Mouse (Mus musculus): Measurements from ENCODE around the gene Pde4d. TPM values are rescaled to one million over a fixed set of nuclear protein-coding genes. Genes with fewer than 3 reads are reported as not detected.
A peak's percentile ranks its signal among the peaks of the same experiment; 100 is the strongest.

The Pde4d gene
- polyA plus RNA-seq, 1 experiment from 2014 or later = 8.7 TPM

DNA sequence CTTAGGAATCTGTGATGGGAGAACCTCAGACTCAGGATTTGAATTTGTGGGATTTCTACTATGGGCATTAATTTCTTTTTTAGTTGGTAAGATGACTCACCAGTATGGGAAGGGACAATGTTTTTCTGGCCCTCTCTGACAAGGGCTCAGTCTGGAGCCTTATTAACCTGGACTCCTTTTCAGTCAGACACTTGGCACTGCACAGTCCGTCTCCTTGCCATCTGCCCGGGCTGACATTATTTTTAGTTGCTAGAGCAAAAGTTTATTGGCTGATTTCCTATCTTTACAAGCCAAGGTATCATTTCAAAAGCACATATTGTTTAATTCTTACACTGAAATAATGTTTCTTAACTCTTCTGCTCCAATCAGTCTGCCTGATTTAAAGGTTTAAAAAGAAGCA, 1258.6 kb downstream of the Pde4d start:
- 89% methylated on average over 2 of the region's 2 CpGs for whole genome bisulfite sequencing
- H3K36me3 ChIP-seq (ENCODE audit: control insufficient read depth, insufficient read depth, low read length) = no peaks in the 10 kb centered on the region
- no peaks in the 10 kb centered on the region for H3K9me3 ChIP-seq (ENCODE audit: control insufficient read depth, low read length)
- DNase-seq (ENCODE audit: low spot score, missing footprints) (no peak), ATAC-seq (ENCODE audit: low FRiP score) (no peak)
- no peak overlapping the region for H3K27ac ChIP-seq (ENCODE audit: low read depth, low read length)
- no peak overlapping the region for H3K4me3 ChIP-seq (ENCODE audit: low read depth, low read length)
- no peak overlapping the region for H3K4me2 ChIP-seq
- H3K27me3 ChIP-seq (ENCODE audit: control insufficient read depth, insufficient read depth, low read length) = no peaks in the 10 kb centered on the region
- H3K9ac ChIP-seq (ENCODE audit: low read length) = no peak overlapping the region
- peaks cover 4% of the 10 kb centered on the region; the same call in 1 of the 2 replicates for H3K4me1 ChIP-seq (ENCODE audit: control insufficient read depth, insufficient read depth, low read length)

DNA sequence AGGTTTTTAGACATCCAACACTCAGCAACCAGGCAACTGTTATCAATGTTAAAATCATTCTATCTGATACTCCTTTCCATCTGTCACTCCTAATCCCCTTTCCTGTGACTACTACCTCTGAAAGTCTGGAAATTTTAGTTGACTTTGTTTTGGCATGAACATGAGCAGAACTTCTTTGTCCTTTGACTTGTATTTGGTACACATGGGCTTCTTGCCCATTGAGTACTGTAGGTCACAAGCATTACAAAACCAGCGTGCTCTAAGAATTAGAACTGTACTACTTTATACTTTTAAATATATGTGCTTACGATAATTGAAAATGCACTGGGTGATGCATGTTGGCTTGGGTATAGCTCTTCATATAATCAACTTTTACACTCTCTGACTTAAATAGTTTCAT, 1264.8 kb downstream of the Pde4d start:
- Histone ChIP-seq H3K27ac (ENCODE audit: low read depth, low read length) (no peak overlapping the region), H3K4me3 (ENCODE audit: low read depth, low read length) (no peak overlapping the region), H3K4me2 (no peak overlapping the region), H3K27me3 (ENCODE audit: control insufficient read depth, insufficient read depth, low read length) (no peaks in the 10 kb centered on the region), H3K9me3 (ENCODE audit: control insufficient read depth, low read length) (no peaks in the 10 kb centered on the region), H3K36me3 (ENCODE audit: control insufficient read depth, insufficient read depth, low read length) (no peaks in the 10 kb centered on the region), H3K9ac (ENCODE audit: low read length) (no peak overlapping the region), H3K4me1 (ENCODE audit: control insufficient read depth, insufficient read depth, low read length) (no peaks in the 10 kb centered on the region)
- DNase-seq (ENCODE audit: low spot score, missing footprints) = no peak
- WGBS = 92% methylated on average over 2 of the region's 2 CpGs
- ATAC-seq (ENCODE audit: low FRiP score) = no peak

DNA sequence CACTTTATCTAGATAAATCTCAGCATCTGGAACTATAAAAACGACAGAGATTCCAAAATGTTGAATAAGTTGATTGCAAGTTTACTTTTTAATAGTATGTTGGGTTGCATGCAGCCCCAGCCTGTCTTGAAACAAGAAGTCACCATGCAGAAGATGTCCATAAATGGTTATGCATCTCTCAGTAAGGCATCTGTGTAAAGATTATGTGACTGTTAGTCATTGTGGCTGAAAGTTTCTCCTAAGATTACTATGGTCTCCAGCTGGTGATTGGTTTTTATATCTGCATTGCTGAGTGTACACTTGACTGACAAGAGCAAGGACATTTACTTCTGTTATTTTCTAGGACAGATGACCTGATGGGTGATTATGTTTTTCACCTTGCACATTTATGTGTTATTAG, 1265.6 kb downstream of the Pde4d start:
- no peaks in the 10 kb centered on the region for H3K27me3 ChIP-seq (ENCODE audit: control insufficient read depth, insufficient read depth, low read length)
- H3K27ac ChIP-seq (ENCODE audit: low read depth, low read length) = no peak overlapping the region
- no peaks in the 10 kb centered on the region for H3K9me3 ChIP-seq (ENCODE audit: control insufficient read depth, low read length)
- WGBS = 63% methylated on average over 1 of the region's 1 CpGs
- no peaks in the 10 kb centered on the region for H3K36me3 ChIP-seq (ENCODE audit: control insufficient read depth, insufficient read depth, low read length)
- DNase-seq (ENCODE audit: low spot score, missing footprints) (no peak), ATAC-seq (ENCODE audit: low FRiP score) (no peak)
- no peaks in the 10 kb centered on the region for H3K4me1 ChIP-seq (ENCODE audit: control insufficient read depth, insufficient read depth, low read length)
- H3K4me2 ChIP-seq = no peak overlapping the region
- no peak overlapping the region for H3K9ac ChIP-seq (ENCODE audit: low read length)
- no peak overlapping the region for H3K4me3 ChIP-seq (ENCODE audit: low read depth, low read length)

DNA sequence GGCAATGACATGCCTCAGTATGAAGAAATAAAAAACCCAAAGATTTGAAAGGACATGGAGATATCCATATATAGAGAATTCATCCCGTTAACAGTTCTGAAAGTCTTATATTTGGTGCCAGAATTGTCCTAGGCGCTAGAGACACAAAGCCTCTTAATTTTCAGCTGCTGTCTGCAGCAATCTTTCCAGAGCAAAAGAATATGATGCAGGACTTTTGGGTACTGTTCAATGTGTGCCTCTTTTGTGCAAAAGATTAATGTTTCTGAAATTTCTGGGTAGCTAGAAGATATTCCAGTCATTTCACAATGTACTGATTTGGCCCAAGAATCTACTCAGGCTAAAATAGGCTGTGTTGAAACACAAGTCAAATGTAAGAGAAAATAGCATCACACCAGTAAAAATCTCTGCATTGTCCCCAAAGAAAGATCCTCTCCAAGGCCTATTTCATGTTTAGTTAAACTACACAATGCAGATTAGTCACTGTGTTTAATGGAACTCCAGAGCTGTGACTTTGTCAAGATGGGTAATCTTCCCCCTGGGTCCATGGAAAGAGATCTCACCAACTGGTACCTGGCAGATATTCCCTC, 1270.5 kb downstream of the Pde4d start:
- DNase-seq (ENCODE audit: low spot score, missing footprints) (no peak), ATAC-seq (ENCODE audit: low FRiP score) (no peak)
- Histone ChIP-seq H3K4me1 (ENCODE audit: control insufficient read depth, insufficient read depth, low read length) (no peaks in the 10 kb centered on the region), H3K36me3 (ENCODE audit: control insufficient read depth, insufficient read depth, low read length) (no peaks in the 10 kb centered on the region), H3K4me2 (no peak overlapping the region), H3K27ac (ENCODE audit: low read depth, low read length) (no peak overlapping the region), H3K27me3 (ENCODE audit: control insufficient read depth, insufficient read depth, low read length) (no peaks in the 10 kb centered on the region), H3K9me3 (ENCODE audit: control insufficient read depth, low read length) (no peaks in the 10 kb centered on the region), H3K4me3 (ENCODE audit: low read depth, low read length) (no peak overlapping the region), H3K9ac (ENCODE audit: low read length) (no peak overlapping the region)
- 90% methylated on average over 2 of the region's 2 CpGs for WGBS

DNA sequence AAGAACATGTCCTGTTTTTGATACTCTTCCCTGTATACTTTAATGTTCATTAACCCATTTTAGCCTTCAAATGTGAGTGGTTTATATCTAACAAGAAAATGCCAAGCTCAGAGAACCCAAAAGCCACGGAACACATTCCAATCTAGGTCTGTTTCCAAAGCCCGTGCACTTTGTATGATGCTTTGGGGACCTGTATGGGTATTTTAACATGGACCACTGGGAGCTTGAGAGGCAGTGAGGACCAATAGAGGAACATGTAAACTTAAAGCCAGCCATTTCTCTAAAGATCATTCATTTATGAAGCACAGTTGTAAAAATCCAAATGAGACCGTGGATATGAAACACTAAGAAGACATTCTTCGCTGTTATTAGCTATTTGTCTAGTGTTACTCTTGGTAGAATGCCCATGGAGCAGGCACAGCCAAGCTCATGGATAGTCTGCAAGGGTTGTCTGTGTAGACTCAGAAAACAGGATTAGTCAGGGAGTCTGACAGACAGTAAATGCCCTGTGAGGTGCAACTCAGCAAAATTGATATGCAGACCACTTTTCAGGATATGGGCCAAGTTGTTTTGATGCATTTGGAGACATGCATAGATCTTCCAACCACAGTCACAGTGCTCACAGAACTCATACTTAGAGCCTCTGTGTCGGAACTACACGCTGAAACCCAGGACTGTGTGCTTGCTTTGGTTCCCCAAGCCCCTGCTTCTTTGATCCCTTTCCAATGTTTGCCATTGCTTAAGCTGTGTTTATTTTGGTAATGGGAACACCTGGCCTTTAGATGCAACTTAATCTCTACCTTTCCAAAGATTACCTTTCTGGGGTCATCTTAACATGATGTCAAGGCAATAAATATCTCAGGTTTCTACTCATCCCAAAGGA, 1272.7 kb downstream of the Pde4d start:
- Histone ChIP-seq H3K4me1 (ENCODE audit: control insufficient read depth, insufficient read depth, low read length) (no peaks in the 10 kb centered on the region), H3K4me2 (no peak overlapping the region), H3K27me3 (ENCODE audit: control insufficient read depth, insufficient read depth, low read length) (no peaks in the 10 kb centered on the region), H3K4me3 (ENCODE audit: low read depth, low read length) (no peak overlapping the region), H3K36me3 (ENCODE audit: control insufficient read depth, insufficient read depth, low read length) (no peaks in the 10 kb centered on the region), H3K27ac (ENCODE audit: low read depth, low read length) (no peak overlapping the region), H3K9ac (ENCODE audit: low read length) (no peak overlapping the region), H3K9me3 (ENCODE audit: control insufficient read depth, low read length) (no peaks in the 10 kb centered on the region)
- DNase-seq (ENCODE audit: low spot score, missing footprints) = no peak
- no peak for ATAC-seq (ENCODE audit: low FRiP score)
- WGBS = 91% methylated on average over 6 of the region's 6 CpGs

DNA sequence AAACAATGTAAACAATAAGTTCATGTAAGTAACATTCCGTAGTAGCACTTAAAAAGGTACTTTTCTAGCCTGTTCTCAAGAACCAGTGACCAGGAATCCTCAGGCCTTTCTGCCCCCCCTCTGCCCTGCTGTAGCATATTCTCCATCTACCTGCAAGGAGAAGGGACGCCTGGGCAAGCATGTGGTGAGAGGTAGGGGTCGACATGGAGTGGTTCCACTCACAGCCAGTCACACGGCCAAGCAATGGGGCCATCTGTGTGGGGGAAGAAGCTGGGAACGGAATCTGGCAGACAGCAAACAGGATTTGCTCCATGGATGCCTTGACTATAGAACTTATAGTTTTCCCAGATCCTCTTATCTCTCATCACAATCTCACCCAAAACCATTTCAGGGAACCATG, 1277.6 kb downstream of the Pde4d start:
- Histone ChIP-seq H3K4me1 (ENCODE audit: control insufficient read depth, insufficient read depth, low read length) (no peaks in the 10 kb centered on the region), H3K36me3 (ENCODE audit: control insufficient read depth, insufficient read depth, low read length) (no peaks in the 10 kb centered on the region), H3K9me3 (ENCODE audit: control insufficient read depth, low read length) (no peaks in the 10 kb centered on the region), H3K27ac (ENCODE audit: low read depth, low read length) (no peak overlapping the region), H3K4me2 (no peak overlapping the region), H3K9ac (ENCODE audit: low read length) (no peak overlapping the region), H3K27me3 (ENCODE audit: control insufficient read depth, insufficient read depth, low read length) (no peaks in the 10 kb centered on the region), H3K4me3 (ENCODE audit: low read depth, low read length) (no peak overlapping the region)
- 85% methylated on average over 5 of the region's 5 CpGs for WGBS
- ATAC-seq (ENCODE audit: low FRiP score) (no peak), DNase-seq (ENCODE audit: low spot score, missing footprints) (peak; percentile 61)

DNA sequence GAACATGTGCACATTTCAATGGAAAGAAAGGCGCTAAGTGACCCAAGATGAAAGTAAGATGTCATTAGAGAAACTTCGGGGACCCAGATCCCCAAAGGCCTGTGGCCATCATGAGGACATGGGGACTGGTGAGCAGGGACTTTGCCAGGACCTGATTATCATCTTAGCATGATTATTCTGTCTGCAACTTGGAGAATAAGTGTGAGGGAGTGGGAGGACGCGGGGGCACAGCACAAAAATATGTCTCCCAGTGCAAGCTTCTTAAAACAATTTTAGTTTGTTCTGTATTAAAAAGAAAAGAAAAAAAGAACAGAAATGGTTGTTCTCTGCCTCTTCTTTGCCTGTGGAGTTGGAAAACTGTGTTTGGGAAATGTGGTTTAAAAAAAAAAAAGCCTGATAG, 1279.9 kb downstream of the Pde4d start:
- Histone ChIP-seq H3K27me3 (ENCODE audit: control insufficient read depth, insufficient read depth, low read length) (no peaks in the 10 kb centered on the region), H3K4me2 (no peak overlapping the region), H3K4me1 (ENCODE audit: control insufficient read depth, insufficient read depth, low read length) (0 out of 2 replicates have a peak, but pooled peaks cover 2% of the 10 kb centered on the region), H3K9me3 (ENCODE audit: control insufficient read depth, low read length) (no peaks in the 10 kb centered on the region), H3K9ac (ENCODE audit: low read length) (no peak overlapping the region), H3K27ac (ENCODE audit: low read depth, low read length) (no peak overlapping the region), H3K4me3 (ENCODE audit: low read depth, low read length) (no peak overlapping the region), H3K36me3 (ENCODE audit: control insufficient read depth, insufficient read depth, low read length) (no peaks in the 10 kb centered on the region)
- no peak for ATAC-seq (ENCODE audit: low FRiP score)
- 90% methylated on average over 4 of the region's 4 CpGs for WGBS
- DNase-seq (ENCODE audit: low spot score, missing footprints) = no peak

DNA sequence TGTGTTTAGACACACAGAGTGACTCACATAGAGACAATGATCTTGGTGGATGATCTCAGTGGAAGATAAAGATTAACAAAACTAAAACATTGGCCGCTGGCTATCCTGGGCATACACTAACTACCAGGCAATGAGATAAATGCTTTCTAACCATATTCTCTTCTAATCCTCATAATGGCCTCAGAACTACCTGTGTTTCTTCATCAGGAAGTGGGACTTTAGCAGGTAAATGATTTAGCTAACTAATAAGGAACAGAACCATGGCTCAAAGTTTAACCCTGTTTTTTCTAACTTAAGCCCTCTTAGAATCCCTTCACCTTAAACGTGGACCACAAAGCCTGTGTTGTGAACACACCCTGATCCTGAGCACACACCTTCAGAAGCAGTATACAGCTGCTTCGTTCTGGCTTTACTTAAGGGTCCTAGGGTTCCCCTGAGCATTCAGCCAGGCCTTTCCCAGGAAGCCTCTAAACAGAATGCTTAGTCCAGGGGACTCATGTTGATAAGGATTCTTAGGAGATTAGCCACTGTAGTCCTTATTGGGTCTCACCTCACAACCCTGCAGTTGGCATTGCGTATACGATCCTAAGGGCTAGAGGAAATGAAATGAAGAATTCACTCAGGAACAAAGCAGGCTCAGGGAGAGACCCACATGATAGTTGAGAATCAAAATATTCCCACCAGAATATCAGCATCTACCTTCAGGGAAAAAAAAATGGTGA, 1283.1 kb downstream of the Pde4d start:
- Histone ChIP-seq H3K4me2 (no peak overlapping the region), H3K36me3 (ENCODE audit: control insufficient read depth, insufficient read depth, low read length) (no peaks in the 10 kb centered on the region), H3K4me3 (ENCODE audit: low read depth, low read length) (no peak overlapping the region), H3K4me1 (ENCODE audit: control insufficient read depth, insufficient read depth, low read length) (0 out of 2 replicates have a peak, but pooled peaks cover 2% of the 10 kb centered on the region), H3K27me3 (ENCODE audit: control insufficient read depth, insufficient read depth, low read length) (no peaks in the 10 kb centered on the region), H3K9me3 (ENCODE audit: control insufficient read depth, low read length) (no peaks in the 10 kb centered on the region), H3K27ac (ENCODE audit: low read depth, low read length) (no peak overlapping the region), H3K9ac (ENCODE audit: low read length) (no peak overlapping the region)
- DNase-seq (ENCODE audit: low spot score, missing footprints) = no peak
- WGBS = 88% methylated on average over 5 of the region's 5 CpGs
- no peak for ATAC-seq (ENCODE audit: low FRiP score)

Data from midbrain, embryonic 11.5 days (tissue).